In the genomic region with DNA sequence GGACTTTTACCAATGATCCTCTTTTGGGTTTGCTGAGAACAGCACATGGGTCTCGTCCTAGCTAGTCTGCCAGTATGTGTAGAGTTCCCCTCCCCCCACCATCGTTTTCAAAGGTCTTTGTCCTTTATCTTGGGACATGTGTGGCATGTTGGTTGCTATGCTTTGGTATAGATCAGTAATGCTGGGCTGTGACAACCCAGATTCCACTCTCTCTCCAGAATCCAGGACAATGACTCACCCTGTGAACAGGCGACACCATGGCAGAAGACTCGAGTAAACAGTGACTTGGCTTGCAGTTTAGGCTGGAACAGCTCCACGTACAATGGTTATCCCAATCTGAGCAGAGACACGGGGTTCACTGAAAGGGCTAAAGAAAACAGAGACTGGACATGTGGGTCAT, we compare ENCODE assay signal across 21 mouse cellular contexts.
DNase-seq lines count a peak whose midpoint lies in the region.
"Had no signal": no experiment of that assay in that cellular context is flagged by ENCODE, and none has a peak within 500 bp of the region (broad histone marks: within the 10 kb centered on the region; RNA-seq: fewer than 3 reads in every experiment).

No protein-coding gene starts in this region.

- DNase-seq in adrenal gland, postnatal 36 days, result peak; percentile 9 to 20
- DNase-seq in adrenal gland, postnatal 25 days, result no peak
- DNase-seq in lung, postnatal 10 days, result peak; percentile 48
- DNase-seq in lung, postnatal 25 days (ENCODE audit: low spot score), result no peak
- DNase-seq in Muller cell, postnatal 12 days (ENCODE audit: inconsistent ontology term), result peak; percentile 92
- DNase-seq in limb, embryonic 10.5 days (ENCODE audit: low spot score), result no peak
- DNase-seq: cerebellum, adult 11-12 months; cerebellum, adult 8-10 months; cerebellum, postnatal 10 days; cerebellum, postnatal 36 days; embryo, embryonic 11 days; gastrocnemius, postnatal 10 days; gastrocnemius, postnatal 36 days; heart, adult 2 months had no signal

- no peaks in the 10 kb centered on the region for H3K27me3 ChIP-seq in limb, embryonic 10.5 days (ENCODE audit: low read depth, poor library complexity, severe bottlenecking)
- H3K27me3 ChIP-seq: forebrain, embryonic 12.5 days; forebrain, embryonic 15.5 days; hindbrain, embryonic 15.5 days had no signal

- no peaks in the 10 kb centered on the region for H3K9me3 ChIP-seq in limb, embryonic 10.5 days (replicated peaks)
- H3K9me3 ChIP-seq: embryonic facial prominence, embryonic 10.5 days; embryonic facial prominence, embryonic 13.5 days; forebrain, embryonic 12.5 days; forebrain, embryonic 15.5 days; hindbrain, embryonic 12.5 days; hindbrain, embryonic 15.5 days had no signal

- peaks cover 25% of the 10 kb centered on the region for H3K4me1 ChIP-seq in limb, embryonic 10.5 days
- H3K4me1 ChIP-seq: forebrain, embryonic 12.5 days had no signal

- H3K4me3 ChIP-seq in limb, embryonic 10.5 days, result no peak overlapping the region
- H3K4me3 ChIP-seq: embryonic facial prominence, embryonic 10.5 days; embryonic facial prominence, embryonic 13.5 days; erythroblast, embryonic 14.5 days; forebrain, embryonic 12.5 days; forebrain, embryonic 15.5 days; heart, adult 2 months; hindbrain, embryonic 12.5 days; hindbrain, embryonic 15.5 days had no signal

- H3K27ac ChIP-seq in limb, embryonic 10.5 days, result peak overlapping the region; percentile 15; the same call in 1 of the 2 replicates
- H3K27ac ChIP-seq: embryonic facial prominence, embryonic 10.5 days; embryonic facial prominence, embryonic 13.5 days; forebrain, embryonic 12.5 days; forebrain, embryonic 15.5 days; heart, adult 2 months; hindbrain, embryonic 12.5 days; hindbrain, embryonic 15.5 days had no signal

- WGBS in limb, embryonic 10.5 days, result 86% methylated on average over 6 of the region's 6 CpGs

- no peaks in the 10 kb centered on the region for H3K36me3 ChIP-seq in limb, embryonic 10.5 days
- H3K36me3 ChIP-seq: embryonic facial prominence, embryonic 10.5 days; embryonic facial prominence, embryonic 13.5 days; forebrain, embryonic 12.5 days; forebrain, embryonic 15.5 days; hindbrain, embryonic 12.5 days; hindbrain, embryonic 15.5 days had no signal

Comparison
In these comparisons a context has a peak if more than half of its experiments do, and no peak if none do; other contexts are left out.
1. DNase-seq: peak in adrenal gland, postnatal 36 days (2 of 2), lung, postnatal 10 days (single experiment) and Muller cell, postnatal 12 days (single experiment); none in adrenal gland, postnatal 25 days (single experiment), lung, postnatal 25 days (single experiment) and limb, embryonic 10.5 days (single experiment).